Mouse (Mus musculus) stomach, postnatal 0 days (tissue): ENCODE data around the gene Txnrd2. TPM values are rescaled to one million over a fixed set of nuclear protein-coding genes. Genes with fewer than 3 reads are reported as not detected.

Experiments
- ATAC-seq: fragments of 200-750 bp; cut with Nextera tagmentation; 2 replicates; pipeline ENCODE4 v1.8.0; 2017; ENCODE audit not compliant: low FRiP score, low TSS enrichment
- DNase-seq: peaks from one replicate; pipeline ENCODE4 v3.0.0-alpha.2; 2016; ENCODE audit warnings: low spot score
- H3K27ac ChIP-seq: fragments of 300-500 bp; sonication (generic); replicated peaks from 2 replicates; pipeline ENCODE4 v1.5.1; 2014; ENCODE audit warnings: mild to moderate bottlenecking, control low read depth
- H3K27me3 ChIP-seq: fragments of 300-500 bp; sonication (generic); 2 replicates; pipeline ENCODE4 v1.6.1; 2014; ENCODE audit warnings: low read length; ENCODE audit not compliant: control insufficient read depth, insufficient read depth
- H3K36me3 ChIP-seq: fragments of 300-500 bp; sonication (generic); 2 replicates; pipeline ENCODE4 v1.6.1; 2014; ENCODE audit warnings: low read length, mixed read lengths; ENCODE audit not compliant: control insufficient read depth, insufficient read depth
- H3K4me1 ChIP-seq: fragments of 300-500 bp; sonication (generic); replicated peaks from 2 replicates; pipeline ENCODE4 v1.6.1; 2014; ENCODE audit warnings: antibody characterized with exemption; ENCODE audit not compliant: control insufficient read depth, insufficient read depth
- H3K4me2 ChIP-seq: fragments of 300-500 bp; sonication (generic); replicated peaks from 2 replicates; pipeline ENCODE4 v1.6.1; 2014; ENCODE audit warnings: low read depth, mild to moderate bottlenecking, control low read depth, moderate library complexity
- H3K4me3 ChIP-seq: fragments of 300-500 bp; sonication (generic); 2 replicates; pipeline ENCODE4 v1.5.1; 2014; ENCODE audit warnings: low read depth, low read length, control low read depth
- H3K9ac ChIP-seq: fragments of 300-500 bp; sonication (generic); 2 replicates; pipeline ENCODE4 v1.6.1; 2014; ENCODE audit warnings: mild to moderate bottlenecking, low read length, control low read depth, mixed read lengths
- H3K9me3 ChIP-seq: fragments of 300-500 bp; sonication (generic); 2 replicates; pipeline ENCODE4 v1.6.1; 2016; ENCODE audit warnings: low read length; ENCODE audit not compliant: control insufficient read depth
- CTCF ChIP-seq: IDR thresholded peaks from 2 replicates; pipeline ENCODE4 v1.5.1; 2016; ENCODE audit warnings: antibody characterized with exemption, low read depth, mild to moderate bottlenecking, moderate library complexity
- EP300 ChIP-seq: optimal IDR thresholded peaks from 2 replicates; pipeline ENCODE3; 2016; ENCODE audit warnings: antibody characterized with exemption
- WGBS: fragments of 180-500 bp; shearing (Covaris S2); extraction: QIAGEN DNeasy Blood & Tissue Kit; methylation state at CpG from one replicate; pipeline ENCODE4 v1.1.7; 2014; 5-methylcytosine and 5-hydroxymethylcytosine counted together
- polyA plus RNA-seq: library from polyadenylated mRNA; unstranded; fragments of >200 nt; fragmentation: Nextera tagmentation; extraction: Ambion mirVana; gene quantifications from 2 replicates; pipeline ENCODE4 v1.2.1, GENCODE M21; 2015

Gene Txnrd2
- polyA plus RNA-seq, 1 experiment from 2014 or later: 16.2 TPM

- ATAC-seq: no peak; the same call in 1 of the 2 replicates
- peak overlapping the region; percentile 98 for H3K4me2 ChIP-seq
- H3K9ac ChIP-seq: peak overlapping the region; percentile 80
- H3K27me3 ChIP-seq: no peaks in the 10 kb centered on the region
- DNase-seq: no peak
- no peaks in the 10 kb centered on the region for H3K36me3 ChIP-seq
- peak overlapping the region; percentile 35; the same call in 1 of the 2 replicates for H3K27ac ChIP-seq
- under 1% methylated on average over 24 of the region's 24 CpGs for WGBS
- peak overlapping the region; percentile 76 for H3K4me3 ChIP-seq
- H3K4me1 ChIP-seq: no peaks in the 10 kb centered on the region
- no peaks in the 10 kb centered on the region for H3K9me3 ChIP-seq
- TF ChIP-seq EP300 (no peak), CTCF (no peak)
Measured at GRCm38 (mm10) chr16:18498996-18499395, 72.8 kb downstream of the Txnrd2 start.

- DNase-seq (no peak), ATAC-seq (no peak)
- Histone ChIP-seq H3K9ac (no peak overlapping the region), H3K4me2 (no peak overlapping the region), H3K4me1 (no peaks in the 10 kb centered on the region), H3K27me3 (no peaks in the 10 kb centered on the region), H3K27ac (no peak overlapping the region), H3K36me3 (no peaks in the 10 kb centered on the region), H3K9me3 (no peaks in the 10 kb centered on the region), H3K4me3 (no peak overlapping the region)
- TF ChIP-seq EP300 (no peak), CTCF (no peak)
- WGBS: 94% methylated on average over 6 of the region's 6 CpGs
Measured at GRCm38 (mm10) chr16:18501531-18501930, 75.3 kb downstream of the Txnrd2 start.

GRCm38 (mm10) chr16:18503566-18504342 is 77.6 kb downstream of the Txnrd2 start:
- no peak overlapping the region for H3K9ac ChIP-seq
- TF ChIP-seq EP300 (no peak), CTCF (no peak)
- H3K4me3 ChIP-seq: no peak overlapping the region
- H3K9me3 ChIP-seq: no peaks in the 10 kb centered on the region
- WGBS: 81% methylated on average over 14 of the region's 14 CpGs
- no peak for DNase-seq
- no peaks in the 10 kb centered on the region for H3K27me3 ChIP-seq
- H3K4me2 ChIP-seq: no peak overlapping the region
- no peaks in the 10 kb centered on the region for H3K4me1 ChIP-seq
- H3K27ac ChIP-seq: no peak overlapping the region
- no peaks in the 10 kb centered on the region for H3K36me3 ChIP-seq
- ATAC-seq: no peak

- Histone ChIP-seq H3K4me3 (no peak overlapping the region), H3K27ac (no peak overlapping the region), H3K36me3 (no peaks in the 10 kb centered on the region), H3K4me1 (no peaks in the 10 kb centered on the region), H3K9me3 (no peaks in the 10 kb centered on the region), H3K27me3 (no peaks in the 10 kb centered on the region), H3K4me2 (no peak overlapping the region), H3K9ac (no peak overlapping the region)
- WGBS: 94% methylated on average over 3 of the region's 3 CpGs
- DNase-seq (no peak), ATAC-seq (no peak)
- TF ChIP-seq CTCF (no peak), EP300 (no peak)
Measured at GRCm38 (mm10) chr16:18506524-18507199, 80.5 kb downstream of the Txnrd2 start.

- DNase-seq: no peak
Measured at GRCm38 (mm10) chr16:18507200-18507549, 81.0 kb downstream of the Txnrd2 start.

GRCm38 (mm10) chr16:18511741-18512140 is 85.6 kb downstream of the Txnrd2 start:
- H3K9me3 ChIP-seq: no peaks in the 10 kb centered on the region
- TF ChIP-seq CTCF: no peak
- no peak for TF ChIP-seq EP300
- no peaks in the 10 kb centered on the region for H3K36me3 ChIP-seq
- H3K9ac ChIP-seq: no peak overlapping the region
- ATAC-seq: no peak
- no peak for DNase-seq
- H3K4me3 ChIP-seq: no peak overlapping the region
- H3K4me2 ChIP-seq: no peak overlapping the region
- no peaks in the 10 kb centered on the region for H3K4me1 ChIP-seq
- 86% methylated on average over 5 of the region's 5 CpGs for WGBS
- no peak overlapping the region for H3K27ac ChIP-seq
- H3K27me3 ChIP-seq: no peaks in the 10 kb centered on the region

More at GRCm38 (mm10) chr16:18507200-18507549, 81.0 kb downstream of the Txnrd2 start:
- Histone ChIP-seq H3K4me3 (no peak overlapping the region), H3K9me3 (no peaks in the 10 kb centered on the region), H3K9ac (no peak overlapping the region), H3K4me2 (no peak overlapping the region), H3K4me1 (no peaks in the 10 kb centered on the region), H3K36me3 (no peaks in the 10 kb centered on the region), H3K27me3 (no peaks in the 10 kb centered on the region), H3K27ac (no peak overlapping the region)
- 40% methylated on average over 1 of the region's 1 CpGs for WGBS
- TF ChIP-seq CTCF (no peak), EP300 (no peak)
- no peak for ATAC-seq
